Mouse (Mus musculus) MEL (cell line): ENCODE measurements around the gene Fam166a. TPM values are rescaled to one million over a fixed set of nuclear protein-coding genes. Genes with fewer than 3 reads are reported as not detected.

Source experiments
- DNase-seq: peaks from one replicate; pipeline ENCODE4 v3.0.0; 2011; ENCODE audit warnings: low read depth, low spot score
- H3K27ac ChIP-seq: 2 replicates; pipeline ENCODE4 v1.5.1; 2012; ENCODE audit warnings: low read depth, mild to moderate bottlenecking, control low read depth, low read length, moderate library complexity; ENCODE audit not compliant: control insufficient read depth
- H3K27me3 ChIP-seq, 2 experiments: fragments of 150-350 bp in 1 of 2; sonication (generic) in 1 of 2; 2 replicates each; pipeline ENCODE4 v1.6.1; 2012; ENCODE audit warnings: low read length in 2 of 2, mild to moderate bottlenecking in 2 of 2, improper control_type of control experiment in 1 of 2, moderate library complexity in 1 of 2; ENCODE audit not compliant: insufficient read depth in 2 of 2, control insufficient read depth in 1 of 2
- H3K36me3 ChIP-seq, 2 experiments: 2 replicates each; pipeline ENCODE4 v1.6.1; 2012 to 2014; ENCODE audit warnings: low read length in 2 of 2, improper control_type of control experiment in 1 of 2, inconsistent platforms in 1 of 2, mild to moderate bottlenecking in 1 of 2; ENCODE audit not compliant: insufficient read depth in 2 of 2, control insufficient read depth in 1 of 2
- H3K4me1 ChIP-seq, 2 experiments: fragments of 150-350 bp in 1 of 2; sonication (generic) in 1 of 2; 2 replicates each; pipeline ENCODE4 v1.6.1; 2012; ENCODE audit warnings: low read length in 2 of 2, improper control_type of control experiment in 1 of 2, mild to moderate bottlenecking in 1 of 2; ENCODE audit not compliant: insufficient read depth in 2 of 2, control insufficient read depth in 1 of 2
- H3K4me3 ChIP-seq, 2 experiments: fragments of 150-350 bp in 1 of 2; sonication (generic) in 1 of 2; 2 replicates each; pipeline ENCODE4 v1.5.1; 2012; ENCODE audit warnings: low read depth in 2 of 2, low read length in 2 of 2, mild to moderate bottlenecking in 2 of 2, moderate library complexity in 2 of 2, control low read depth in 1 of 2, improper control_type of control experiment in 1 of 2; ENCODE audit not compliant: control insufficient read depth in 1 of 2, insufficient read depth in 1 of 2
- H3K79me2 ChIP-seq: 2 replicates; pipeline ENCODE4 v1.6.1; 2012; ENCODE audit warnings: mild to moderate bottlenecking, low read length, moderate library complexity; ENCODE audit not compliant: control insufficient read depth, poor library complexity, insufficient read depth
- H3K9ac ChIP-seq: 2 replicates; pipeline ENCODE4 v1.6.1; 2012; ENCODE audit warnings: low read depth, mild to moderate bottlenecking, control low read depth, low read length, moderate library complexity; ENCODE audit not compliant: control insufficient read depth, poor library complexity, severe bottlenecking
- H3K9me3 ChIP-seq: fragments of 150-350 bp; sonication (generic); replicated peaks from 2 replicates; pipeline ENCODE4 v1.6.1; 2012; ENCODE audit warnings: mild to moderate bottlenecking, low read length, improper control_type of control experiment, moderate library complexity; ENCODE audit not compliant: insufficient read depth
- BHLHE40 ChIP-seq: IDR thresholded peaks from 2 replicates; pipeline ENCODE4 v1.6.1; 2012; ENCODE audit warnings: low read depth, mild to moderate bottlenecking, inconsistent platforms, low read length, improper control_type of control experiment, borderline replicate concordance
- CHD1 ChIP-seq: IDR thresholded peaks from 2 replicates; pipeline ENCODE4 v1.6.1; 2012; ENCODE audit warnings: low read depth, mild to moderate bottlenecking, inconsistent platforms, low read length, improper control_type of control experiment
- CHD2 ChIP-seq: IDR thresholded peaks from 2 replicates; pipeline ENCODE4 v1.6.1; 2011; ENCODE audit warnings: low read length, improper control_type of control experiment
- CTCF ChIP-seq, 3 experiments: IDR thresholded peaks in 2 of 3; conservative IDR thresholded peaks in 1 of 3; 2 replicates each; pipeline ENCODE4 v1.5.1; 2011 to 2012; ENCODE audit warnings: low read length in 3 of 3, low read depth in 2 of 3, mild to moderate bottlenecking in 2 of 3, improper control_type of control experiment in 1 of 3, inconsistent platforms in 1 of 3, mixed read lengths in 1 of 3, moderate library complexity in 1 of 3; ENCODE audit not compliant: control insufficient read depth in 1 of 3, insufficient read depth in 1 of 3, poor library complexity in 1 of 3, severe bottlenecking in 1 of 3
- E2F4 ChIP-seq: IDR thresholded peaks from 2 replicates; pipeline ENCODE4 v1.6.1; 2011; ENCODE audit warnings: low read depth, low read length, improper control_type of control experiment, borderline replicate concordance
- ETS1 ChIP-seq: IDR thresholded peaks from 2 replicates; pipeline ENCODE4 v1.6.1; 2012; ENCODE audit warnings: low read depth, mild to moderate bottlenecking, inconsistent platforms, low read length, improper control_type of control experiment, moderate library complexity
- GABPA ChIP-seq: IDR thresholded peaks from 2 replicates; pipeline ENCODE4 v1.6.1; 2012; ENCODE audit warnings: low read depth, mild to moderate bottlenecking, inconsistent platforms, low read length, improper control_type of control experiment, moderate library complexity
- GATA1 ChIP-seq: IDR thresholded peaks from 2 replicates; pipeline ENCODE4 v1.6.1; 2011; ENCODE audit warnings: low read depth, low read length, improper control_type of control experiment
- HCFC1 ChIP-seq: IDR thresholded peaks from 2 replicates; pipeline ENCODE4 v1.6.1; 2012; ENCODE audit warnings: low read depth, mild to moderate bottlenecking, inconsistent platforms, low read length, improper control_type of control experiment, moderate library complexity
- JUND ChIP-seq: IDR thresholded peaks from 2 replicates; pipeline ENCODE4 v1.6.1; 2011; ENCODE audit warnings: low read depth, mild to moderate bottlenecking, improper control_type of control experiment, low read length
- KAT2A ChIP-seq: conservative IDR thresholded peaks from 2 replicates; pipeline ENCODE4 v1.6.1; 2012; ENCODE audit warnings: low read depth, low read length, improper control_type of control experiment, inconsistent platforms
- MAFK ChIP-seq: IDR thresholded peaks from 2 replicates; pipeline ENCODE4 v1.6.1; 2011; ENCODE audit warnings: low read depth, mild to moderate bottlenecking, low read length, improper control_type of control experiment, borderline replicate concordance
- MAZ ChIP-seq: IDR thresholded peaks from 2 replicates; pipeline ENCODE4 v1.6.1; 2012; ENCODE audit warnings: low read depth, mild to moderate bottlenecking, inconsistent platforms, low read length, improper control_type of control experiment
- MXI1 ChIP-seq: IDR thresholded peaks from 2 replicates; pipeline ENCODE4 v1.6.1; 2011; ENCODE audit warnings: mild to moderate bottlenecking, low read depth, low read length, improper control_type of control experiment
- MYB ChIP-seq: IDR thresholded peaks from 2 replicates; pipeline ENCODE4 v1.6.1; 2011; ENCODE audit warnings: mild to moderate bottlenecking, low read depth, low read length, improper control_type of control experiment
- MYC ChIP-seq: IDR thresholded peaks from 2 replicates; pipeline ENCODE4 v1.6.1; 2011; ENCODE audit warnings: low read depth, mild to moderate bottlenecking, low read length, improper control_type of control experiment, moderate library complexity
- NELFE ChIP-seq: IDR thresholded peaks from 2 replicates; pipeline ENCODE4 v1.6.1; 2011; ENCODE audit warnings: low read depth, low read length, improper control_type of control experiment
- POLR2A ChIP-seq, 2 experiments: IDR thresholded peaks; 2 replicates each; pipeline ENCODE4 v1.6.1; 2011 to 2012; ENCODE audit warnings: low read length in 2 of 2, mild to moderate bottlenecking in 2 of 2, control low read depth in 1 of 2, improper control_type of control experiment in 1 of 2, low read depth in 1 of 2, moderate library complexity in 1 of 2; ENCODE audit not compliant: control insufficient read depth in 1 of 2, insufficient read depth in 1 of 2, poor library complexity in 1 of 2
- POLR2AphosphoS2 ChIP-seq: IDR thresholded peaks from 2 replicates; pipeline ENCODE4 v1.6.1; 2011; ENCODE audit warnings: low read length, improper control_type of control experiment
- POLR2AphosphoS5 ChIP-seq: IDR thresholded peaks from 2 replicates; pipeline ENCODE4 v1.6.1; 2012; ENCODE audit warnings: low read depth, borderline replicate concordance, mild to moderate bottlenecking, inconsistent platforms, low read length, moderate library complexity, mixed read lengths
- RAD21 ChIP-seq: IDR thresholded peaks from 2 replicates; pipeline ENCODE4 v1.6.1; 2011; ENCODE audit warnings: mild to moderate bottlenecking, low read depth, low read length, improper control_type of control experiment
- SIN3A ChIP-seq: IDR thresholded peaks from 2 replicates; pipeline ENCODE4 v1.6.1; 2012; ENCODE audit warnings: low read length, improper control_type of control experiment, inconsistent platforms
- SMC3 ChIP-seq: IDR thresholded peaks from 2 replicates; pipeline ENCODE4 v1.6.1; 2011; ENCODE audit warnings: low read depth, low read length, improper control_type of control experiment
- TAL1 ChIP-seq: IDR thresholded peaks from 2 replicates; pipeline ENCODE4 v1.6.1; 2012; ENCODE audit warnings: mild to moderate bottlenecking, inconsistent platforms, low read length, moderate library complexity, mixed read lengths
- TBP ChIP-seq: IDR thresholded peaks from 2 replicates; pipeline ENCODE4 v1.8.0; 2011; ENCODE audit warnings: low read depth, low read length, improper control_type of control experiment
- TCF12 ChIP-seq: IDR thresholded peaks from 2 replicates; pipeline ENCODE4 v1.6.1; 2014; ENCODE audit warnings: low read depth, mild to moderate bottlenecking, inconsistent platforms, low read length, improper control_type of control experiment, moderate library complexity
- UBTF ChIP-seq: IDR thresholded peaks from 2 replicates; pipeline ENCODE4 v1.6.1; 2012; ENCODE audit warnings: low read depth, mild to moderate bottlenecking, inconsistent platforms, low read length, improper control_type of control experiment, moderate library complexity, borderline replicate concordance; ENCODE audit not compliant: insufficient read depth
- USF1 ChIP-seq: IDR thresholded peaks from 2 replicates; pipeline ENCODE4 v1.6.1; 2014; ENCODE audit warnings: low read depth, mild to moderate bottlenecking, inconsistent platforms, low read length, improper control_type of control experiment, moderate library complexity
- USF2 ChIP-seq, 2 experiments: IDR thresholded peaks; 2 replicates each; pipeline ENCODE4 v1.6.1; 2011 to 2012; ENCODE audit warnings: improper control_type of control experiment in 2 of 2, low read length in 2 of 2, borderline replicate concordance in 1 of 2, inconsistent platforms in 1 of 2, low read depth in 1 of 2, mild to moderate bottlenecking in 1 of 2; ENCODE audit not compliant: insufficient read depth in 1 of 2
- ZC3H11A ChIP-seq: IDR thresholded peaks from 2 replicates; pipeline ENCODE4 v1.6.1; 2012; ENCODE audit warnings: low read depth, mild to moderate bottlenecking, inconsistent platforms, low read length, improper control_type of control experiment
- ZKSCAN1 ChIP-seq: IDR thresholded peaks from 2 replicates; pipeline ENCODE4 v1.6.1; 2012; ENCODE audit warnings: low read depth, mild to moderate bottlenecking, inconsistent platforms, low read length, improper control_type of control experiment, moderate library complexity
- ZNF384 ChIP-seq: IDR thresholded peaks from 2 replicates; pipeline ENCODE4 v1.6.1; 2012; ENCODE audit warnings: low read depth, mild to moderate bottlenecking, inconsistent platforms, low read length, improper control_type of control experiment
- polyA plus RNA-seq, 2 experiments: library from polyadenylated mRNA; stranded (reverse) in 1 of 2; unstranded in 1 of 2; fragments of >175 nt in 1 of 2; fragments of >200 nt in 1 of 2; gene quantifications; 2 replicates each; pipeline versions ENCODE4 v1.2.1 to v1.2.4; 2012; ENCODE audit warnings: low replicate concordance in 2 of 2, low read depth in 1 of 2; ENCODE audit not compliant: insufficient read length in 2 of 2, insufficient read depth in 1 of 2, missing spikeins in 1 of 2
- total RNA-seq: library from RNA; depleted of rRNA; stranded (reverse); fragments of 300-350 nt; gene quantifications from 2 replicates; pipeline ENCODE4 v1.2.3, GENCODE M21; 2012

The Fam166a gene
- total and polyA plus RNA-seq, 3 experiments, result 1.1 to 15.6 TPM; not detected in 1

DNA sequence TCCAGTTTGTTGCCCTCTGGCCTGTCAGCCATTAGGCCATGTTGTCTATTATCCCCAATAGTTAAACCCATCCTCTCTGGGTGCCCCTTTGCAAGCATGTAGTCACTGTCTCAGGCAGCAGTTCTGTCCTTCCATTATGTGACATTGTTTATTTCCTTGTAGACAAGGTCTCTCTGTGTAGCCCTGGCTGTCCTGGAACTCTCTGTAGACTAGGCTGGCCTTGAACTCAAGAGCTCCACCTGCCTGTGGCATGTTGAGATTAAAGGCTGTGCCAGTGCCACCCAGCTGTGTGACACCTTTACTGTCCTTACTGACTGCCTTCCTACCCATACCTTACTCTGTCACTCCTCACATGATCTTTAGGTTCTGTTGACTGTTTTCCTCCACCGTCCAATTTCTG lies 33.8 kb downstream of the Fam166a start:
- no peak overlapping the region for H3K4me3 ChIP-seq
- no peak overlapping the region for H3K9ac ChIP-seq
- peaks cover 20% of the 10 kb centered on the region for H3K79me2 ChIP-seq
- no peak overlapping the region for H3K27ac ChIP-seq
- peaks cover 2 to 8% of the 10 kb centered on the region in 2 experiments; a peak in 2 of 4 replicates for H3K36me3 ChIP-seq
- TF ChIP-seq SMC3 (peak; percentile 78), ETS1 (no peak), CTCF (IDR thresholded peaks at IDR 0.05 in 2 of 3, conservative IDR thresholded peaks at IDR 0.05 in 1 of 3; ENCODE audit: control insufficient read depth in 1 of 3, insufficient read depth in 1 of 3, low read depth in 2 of 3, low read length in 3 of 3, poor library complexity in 1 of 3, severe bottlenecking in 1 of 3) (peak; percentile 49 to 66 (median 50)), UBTF (no peak), POLR2AphosphoS2 (no peak), CHD2 (no peak), ZKSCAN1 (no peak), USF1 (no peak), KAT2A (no peak), TAL1 (no peak), MYC (no peak), TCF12 (no peak), ZNF384 (no peak), ZC3H11A (peak; percentile 43; the same call in 1 of the 2 replicates), HCFC1 (no peak), SIN3A (no peak), TBP (no peak), RAD21 (peak; percentile 29), GABPA (no peak), E2F4 (no peak), MYB (no peak), JUND (no peak), POLR2A (IDR thresholded peaks at IDR 0.05; ENCODE audit: control insufficient read depth in 1 of 2, insufficient read depth in 1 of 2, low read depth in 1 of 2, low read length in 2 of 2, poor library complexity in 1 of 2) (no peak), MAFK (no peak), BHLHE40 (no peak), MXI1 (no peak), POLR2AphosphoS5 (no peak), GATA1 (no peak), NELFE (no peak), MAZ (no peak), USF2 (IDR thresholded peaks at IDR 0.05; ENCODE audit: borderline replicate concordance in 1 of 2, insufficient read depth in 1 of 2, low read depth in 1 of 2, low read length in 2 of 2) (no peak), CHD1 (no peak)
- no peaks in the 10 kb centered on the region for H3K9me3 ChIP-seq
- H3K4me1 ChIP-seq, result peaks cover 2 to 12% of the 10 kb centered on the region in 2 experiments; a peak in 1 of 4 replicates
- H3K27me3 ChIP-seq, result no peaks in the 10 kb centered on the region
- peak; percentile 54 for DNase-seq
